Mouse (Mus musculus) thymus, adult 18-20 months (tissue): ENCODE data around the gene Wdfy1.

Experiments used
- DNase-seq, 2 experiments: peaks; one replicate each; pipeline ENCODE4 v3.0.0; 2022; ENCODE audit warnings: mixed read lengths in 2 of 2

The Wdfy1 gene

DNA sequence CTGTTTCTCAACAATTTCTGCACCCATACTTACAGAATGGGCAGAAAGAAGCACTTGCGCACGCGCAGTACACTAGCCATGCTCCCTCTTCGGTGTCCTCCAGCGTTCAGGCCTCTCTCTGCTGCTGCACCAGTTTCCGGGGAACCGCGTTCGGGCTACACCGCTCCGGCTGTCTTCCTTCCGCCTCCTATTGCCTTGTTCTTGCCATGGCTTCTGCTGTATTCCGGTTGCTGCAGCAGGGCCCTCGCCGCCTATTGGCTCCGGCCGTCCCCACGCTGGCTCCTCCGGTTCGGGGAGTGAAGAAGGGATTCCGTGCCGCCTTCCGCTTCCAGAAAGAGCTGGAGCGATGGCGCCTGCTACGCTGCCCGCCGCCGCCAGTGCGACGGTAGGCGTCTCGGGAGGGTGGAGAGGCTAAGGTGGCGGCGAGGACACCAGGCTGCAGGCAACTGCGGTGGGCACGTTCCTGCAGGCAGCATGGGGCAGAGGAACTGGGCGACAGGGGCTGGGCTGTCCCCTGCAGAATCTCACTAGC is at the start of gene Wdfy1, which contains the start of gene Mrpl44:
Wdfy1 (minus strand) TSS at position 217 of the 532 bp plus-strand sequence.
Mrpl44 (plus strand) TSS at position 92 of the 532 bp plus-strand sequence.
- peak; percentile 92 to 94 for DNase-seq

DNA sequence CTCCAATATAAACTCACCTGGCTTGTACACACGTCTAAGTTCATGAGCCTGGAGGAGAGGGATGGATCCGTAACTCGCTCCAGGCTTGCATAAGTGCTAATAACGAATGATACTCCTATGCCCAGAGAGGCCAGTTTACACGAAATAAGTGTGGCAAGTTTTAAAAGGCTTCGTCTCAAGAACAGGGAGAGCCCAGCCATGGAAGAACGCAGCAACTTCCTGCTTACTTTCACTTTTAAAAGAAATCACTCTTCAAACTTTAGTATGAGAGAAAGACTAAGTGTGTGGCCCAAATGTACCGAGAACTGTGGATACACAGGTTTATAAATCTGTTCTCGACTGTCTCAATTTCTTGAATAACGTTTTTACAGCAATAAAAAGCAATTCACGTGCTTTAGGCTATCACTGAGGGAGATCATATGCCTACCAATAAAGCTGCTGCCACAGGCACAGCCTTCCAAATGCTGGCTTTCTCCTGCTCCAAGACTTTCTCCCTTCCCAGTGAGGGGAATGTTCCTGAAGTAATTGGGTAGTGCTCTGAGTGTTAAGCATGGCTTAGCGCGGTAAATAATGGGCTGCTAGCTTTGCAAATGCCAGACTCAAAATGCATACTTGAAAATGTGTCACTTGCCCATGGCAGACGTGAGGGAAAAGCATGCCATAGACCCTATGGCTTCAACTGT is 48.1 kb upstream of the Wdfy1 start:
- no peak for DNase-seq

DNA sequence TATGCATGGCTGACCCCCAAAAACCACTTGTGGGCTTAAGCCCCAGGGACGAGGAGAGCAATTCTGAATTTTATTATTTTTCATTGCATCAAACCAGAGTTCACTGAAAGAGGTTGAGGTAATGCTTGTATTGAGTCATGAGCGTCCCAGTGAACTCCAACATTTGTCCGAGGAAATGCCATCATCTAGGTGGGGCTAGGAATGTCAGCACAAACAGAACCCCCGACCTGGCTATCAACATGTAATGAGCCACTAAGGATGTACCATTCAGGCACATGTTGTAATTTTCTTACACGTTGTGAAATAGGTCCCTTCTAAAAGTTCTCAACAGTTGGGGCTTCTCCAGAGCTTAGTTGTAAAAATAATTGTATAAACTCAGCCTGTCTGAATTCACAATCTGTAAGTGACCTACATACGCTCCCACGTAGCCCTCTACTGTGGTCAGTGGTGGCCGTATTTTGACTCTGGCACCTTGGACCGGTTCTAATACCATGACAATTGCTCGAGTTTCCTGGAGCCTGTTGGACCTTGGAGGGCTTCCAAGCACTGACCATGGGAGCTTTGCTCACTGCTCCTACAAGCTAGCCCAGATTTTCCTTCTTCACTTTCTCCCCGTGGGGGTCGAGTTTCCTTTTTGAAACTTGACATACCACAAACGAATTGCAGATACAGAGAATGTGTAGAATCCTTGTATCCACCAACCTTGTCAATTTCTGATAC is 47.0 kb upstream of the Wdfy1 start:
- DNase-seq, result no peak

DNA sequence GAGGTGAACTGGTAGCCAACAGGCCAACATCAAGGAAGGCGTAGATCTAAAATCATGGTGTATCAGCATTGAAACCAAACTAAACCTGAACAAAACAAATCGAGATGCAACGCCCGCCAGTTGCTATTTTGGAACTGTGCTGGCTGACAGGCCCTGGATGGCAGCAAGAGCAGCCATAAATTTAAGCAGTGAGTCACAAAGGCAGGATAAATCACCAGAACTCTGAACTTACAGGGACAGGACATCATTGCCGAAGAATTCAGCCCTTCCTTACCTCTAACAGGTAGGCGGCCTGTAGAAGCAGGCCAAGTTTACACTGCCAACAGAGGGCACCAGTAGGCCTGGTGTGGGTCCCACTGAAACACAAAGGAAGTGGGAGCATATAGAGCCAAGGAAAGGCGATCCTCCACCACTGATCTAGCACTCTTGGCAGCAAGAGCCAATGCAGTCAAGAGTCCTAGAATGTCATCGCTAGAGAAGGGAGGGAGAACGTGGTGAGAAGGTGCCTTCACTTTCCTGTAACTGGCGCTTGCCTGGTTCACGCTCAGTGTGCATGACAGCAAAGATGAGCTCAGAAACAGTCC is 43.4 kb upstream of the Wdfy1 start:
- DNase-seq, result no peak

DNA sequence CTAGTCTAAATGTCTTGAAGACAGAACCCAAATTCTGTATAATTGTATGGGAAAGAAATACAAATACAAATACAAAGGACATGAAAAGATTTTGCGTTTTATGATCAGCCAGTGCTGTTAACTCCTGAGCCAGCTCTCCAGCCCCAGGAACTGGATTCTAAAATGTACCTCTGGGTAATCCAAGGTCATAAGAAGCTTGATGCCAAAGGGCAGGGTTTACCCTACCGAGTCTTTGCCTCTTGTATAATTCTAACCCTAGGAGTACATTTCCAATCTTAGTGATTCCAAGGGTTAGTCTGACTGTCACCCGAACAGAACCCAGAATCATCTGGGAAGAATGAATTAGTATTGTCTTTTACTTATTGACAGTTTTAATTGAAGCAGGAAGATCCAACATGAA is 39.5 kb upstream of the Wdfy1 start:
- no peak for DNase-seq

DNA sequence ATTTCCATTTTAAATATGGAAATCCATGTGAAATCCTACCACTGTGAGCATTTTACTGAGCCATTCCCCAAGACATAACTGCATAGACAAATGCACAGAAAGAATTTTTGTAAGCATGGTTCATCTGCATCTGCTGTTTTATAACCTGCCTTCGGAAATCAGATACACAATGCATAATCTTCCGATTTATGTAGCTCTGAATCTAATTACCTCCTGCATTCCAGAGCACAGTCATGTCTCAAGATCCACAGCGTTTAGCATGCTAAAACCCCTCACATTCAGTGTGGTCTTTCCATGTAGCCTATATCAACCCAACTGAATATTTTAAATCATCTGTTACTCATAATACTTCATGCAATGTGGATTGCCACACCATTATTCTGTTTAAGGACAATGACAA is 33.5 kb upstream of the Wdfy1 start:
- no peak for DNase-seq

DNA sequence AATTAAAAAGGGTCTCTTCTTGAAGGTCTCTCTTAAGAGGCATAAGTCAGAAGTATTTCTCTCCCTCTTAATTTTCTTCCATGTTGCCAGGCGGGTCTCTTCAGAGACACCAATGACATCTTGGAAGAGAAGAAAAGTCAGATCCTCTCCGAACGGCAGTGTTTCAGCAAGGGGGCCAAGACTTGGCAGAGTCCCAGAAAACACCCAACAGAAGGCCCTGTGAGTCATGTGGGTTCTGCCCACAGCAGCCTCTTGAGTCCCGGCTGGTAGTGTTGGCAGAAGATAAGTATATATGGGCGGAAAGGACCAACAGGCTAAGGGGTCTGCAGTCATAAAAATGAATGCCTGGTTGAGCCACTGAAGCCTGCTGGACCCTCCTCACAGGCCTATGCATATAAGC is 30.9 kb upstream of the Wdfy1 start:
- no peak for DNase-seq

DNA sequence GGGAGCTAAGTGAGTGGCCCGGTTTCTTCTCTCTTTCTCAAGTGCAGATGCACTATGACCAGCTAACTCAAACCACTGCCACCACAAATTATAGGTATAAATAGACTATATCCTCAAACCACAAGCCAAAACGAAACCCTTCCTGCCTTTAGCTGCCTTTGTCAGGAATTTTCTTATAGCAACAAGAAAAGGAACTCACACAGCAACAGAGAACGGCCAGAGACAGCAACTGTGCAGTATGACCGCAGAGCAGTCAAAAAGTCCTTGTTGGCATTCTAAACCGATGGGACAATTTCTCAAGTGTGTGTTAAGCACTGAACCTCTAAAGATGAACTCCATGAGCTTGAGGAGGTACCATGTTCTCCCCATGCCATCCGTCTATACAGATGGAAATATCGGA is 27.7 kb upstream of the Wdfy1 start:
- DNase-seq, result no peak

DNA sequence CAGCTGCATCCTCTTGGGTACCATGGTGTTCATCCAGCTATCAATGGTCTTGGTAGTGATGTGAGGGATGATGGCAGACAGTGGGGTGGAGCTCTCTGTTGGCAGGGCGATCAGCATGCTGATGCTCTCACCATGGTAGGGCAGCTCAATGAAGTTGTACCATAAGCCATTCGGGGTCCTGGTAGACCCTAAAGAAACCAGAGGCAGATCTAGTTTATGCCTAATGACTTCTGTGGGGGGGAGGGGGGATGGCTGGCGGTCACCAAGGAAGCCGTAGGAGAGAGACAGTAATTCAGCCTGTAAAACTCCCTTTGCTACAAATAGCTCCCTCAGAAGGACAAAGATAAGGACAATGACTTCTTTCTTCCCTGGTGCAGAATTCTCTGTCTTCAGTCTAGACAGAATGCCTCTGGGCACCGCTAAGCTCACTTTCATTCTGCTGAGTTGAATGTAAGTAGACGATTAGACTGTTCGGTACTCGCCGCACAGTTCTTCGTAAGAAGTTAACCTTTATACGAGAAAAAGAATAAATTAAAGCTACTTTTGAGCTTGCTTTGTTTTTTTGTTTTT is 27.0 kb upstream of the Wdfy1 start:
- no peak for DNase-seq

DNA sequence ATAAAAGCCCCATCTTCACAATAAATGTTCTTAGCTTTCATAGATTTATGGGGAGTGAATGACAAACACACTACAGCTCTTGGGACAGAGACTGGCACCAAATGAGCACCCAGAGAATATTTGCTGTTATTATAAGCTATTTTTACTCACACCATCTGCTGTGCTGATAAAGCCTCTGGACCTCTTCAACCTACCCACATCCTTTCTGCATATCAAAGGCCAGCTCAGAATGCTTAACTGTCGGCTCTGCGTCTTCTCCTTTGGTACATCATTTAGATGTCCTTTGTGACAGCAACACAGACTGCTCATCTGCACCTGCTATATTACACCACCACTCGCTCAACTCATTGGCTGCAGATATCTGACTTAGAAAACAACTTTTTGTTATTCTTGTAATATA is 21.1 kb upstream of the Wdfy1 start:
- no peak for DNase-seq

DNA sequence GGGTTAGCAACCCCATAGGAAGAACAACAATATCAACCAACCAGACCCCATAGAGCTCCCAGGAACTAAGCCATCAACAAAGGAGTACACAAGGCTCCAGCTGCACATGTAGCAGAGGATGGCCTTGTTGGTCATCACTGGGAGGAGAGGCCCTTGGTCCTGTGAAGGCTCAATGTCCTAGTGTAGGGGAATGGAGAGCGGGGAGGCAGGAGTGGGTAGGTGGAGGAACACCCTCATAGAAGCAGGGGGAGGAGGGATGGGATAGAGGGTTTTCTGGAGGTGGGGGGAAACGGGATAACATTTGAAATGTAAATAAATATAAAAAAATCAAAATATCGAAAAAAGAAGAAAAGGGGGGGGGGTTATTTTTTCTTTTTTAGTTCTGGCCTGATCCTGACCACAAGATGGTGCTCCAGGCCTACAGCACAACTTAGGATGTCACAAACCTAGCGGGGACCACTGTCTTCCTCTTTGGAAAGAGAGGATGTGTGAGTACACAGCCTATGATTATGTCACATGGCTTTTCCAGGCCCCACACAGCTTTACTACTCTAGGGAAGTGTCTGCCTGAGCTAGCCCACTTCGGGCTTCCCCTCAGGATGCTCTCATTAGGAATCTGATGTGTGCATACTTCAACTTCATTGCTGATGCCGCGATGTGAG is 10.5 kb upstream of the Wdfy1 start:
- no peak for DNase-seq

DNA sequence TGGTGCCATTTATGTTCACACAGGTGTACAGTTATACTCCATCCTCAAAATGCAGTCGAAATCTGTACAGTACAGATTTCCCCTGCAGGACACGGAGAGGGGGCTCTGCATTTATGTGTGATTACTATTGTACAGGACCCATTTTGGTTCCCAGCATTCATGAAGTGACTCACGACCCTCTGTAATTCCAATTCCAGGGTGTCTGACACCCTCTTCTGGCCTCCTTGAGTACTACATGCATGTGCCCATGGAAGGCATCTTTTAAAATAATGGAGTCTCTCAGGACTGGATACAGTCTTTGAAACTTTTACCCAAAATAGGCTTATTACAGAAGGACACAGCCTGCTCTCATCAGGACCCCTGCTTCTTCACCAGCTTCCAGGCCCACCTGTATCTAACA is 6.5 kb upstream of the Wdfy1 start:
- no peak for DNase-seq

DNA sequence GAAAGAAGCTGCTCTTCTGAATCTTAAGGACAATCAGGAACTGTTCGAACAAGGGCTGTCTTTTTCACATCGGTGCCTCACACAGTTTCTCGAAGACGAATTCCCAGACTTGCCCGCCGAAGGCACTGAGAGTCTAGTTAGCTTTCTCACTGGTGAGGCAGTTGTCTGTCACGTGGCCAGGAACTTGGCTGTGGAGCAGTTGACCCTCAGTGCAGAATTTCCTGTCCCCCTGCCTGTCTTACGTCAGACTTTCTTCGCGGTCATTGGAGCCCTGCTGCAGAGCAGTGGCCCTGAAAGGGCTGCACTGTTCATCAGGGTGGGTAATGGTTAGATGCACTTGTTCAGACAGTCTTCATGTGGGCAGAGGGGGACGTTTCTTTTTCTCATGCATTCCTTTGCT is 2.1 kb upstream of the Wdfy1 start:
- DNase-seq, result no peak

DNA sequence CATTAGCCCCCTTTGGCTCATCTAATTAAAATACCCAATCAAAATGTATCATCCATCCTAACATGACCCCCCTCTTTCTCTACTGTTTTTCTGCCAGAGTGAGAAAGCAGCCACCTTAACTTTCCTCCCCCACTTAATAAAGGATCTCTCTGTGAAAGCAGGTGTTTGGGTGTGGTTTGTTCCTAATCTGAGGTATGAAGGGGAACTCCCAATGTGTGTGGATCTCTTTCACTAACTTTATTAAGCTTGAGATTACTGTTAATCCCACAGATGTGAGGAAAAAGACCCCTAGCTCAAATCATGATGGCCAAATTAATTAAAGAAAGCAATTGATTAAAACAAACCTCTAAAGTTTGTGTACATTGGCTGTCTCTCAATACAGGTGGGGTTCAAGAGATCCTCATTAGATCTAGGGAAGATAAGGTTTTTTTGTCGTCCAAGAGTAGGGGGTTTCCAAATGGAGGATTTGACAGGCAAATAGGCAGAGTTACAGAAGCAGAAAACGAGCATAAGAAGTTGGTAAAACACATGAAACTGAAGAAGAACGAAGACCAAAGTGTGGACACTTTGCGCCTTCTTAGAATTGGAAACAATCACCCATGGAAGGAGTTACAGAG is 1.7 kb downstream of the Wdfy1 start:
- no peak for DNase-seq

DNA sequence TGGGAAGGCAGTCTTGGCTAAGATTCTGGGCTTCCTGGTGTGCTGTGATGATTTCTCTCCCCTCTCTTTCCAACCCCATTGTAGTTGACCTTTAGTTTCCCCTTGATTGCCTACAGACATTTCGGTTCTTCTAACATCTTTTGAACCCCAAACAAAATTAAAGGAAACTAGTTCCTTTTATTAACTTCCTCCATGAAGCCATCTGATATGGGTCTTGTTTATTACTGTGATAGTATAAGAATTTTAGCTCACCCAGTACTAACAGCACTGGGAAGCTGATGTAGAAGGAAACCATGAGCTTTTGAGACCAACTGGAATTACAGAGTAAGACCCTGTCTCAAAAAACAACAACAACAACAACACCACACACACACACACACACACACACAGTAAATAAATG is 7.7 kb downstream of the Wdfy1 start:
- DNase-seq, result no peak

DNA sequence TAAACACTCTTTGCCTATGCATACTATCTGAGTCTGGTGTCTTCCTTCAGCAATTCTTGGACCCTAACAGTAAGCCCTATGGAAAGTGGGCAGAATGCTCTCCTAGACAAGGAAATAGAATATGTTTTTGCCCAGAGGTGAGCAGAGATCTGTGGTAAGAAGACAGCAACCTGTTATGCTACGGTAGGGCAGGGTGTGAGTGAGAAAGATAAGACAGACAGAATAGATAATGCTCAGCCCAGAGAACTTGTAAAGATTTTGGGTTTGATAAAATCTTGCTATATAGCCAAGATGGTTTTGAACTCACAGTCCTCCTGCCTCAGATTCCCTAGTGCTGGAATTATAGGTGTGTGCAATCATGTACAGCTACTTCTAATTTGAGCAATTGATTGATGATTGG is 11.5 kb downstream of the Wdfy1 start:
- DNase-seq, result no peak

DNA sequence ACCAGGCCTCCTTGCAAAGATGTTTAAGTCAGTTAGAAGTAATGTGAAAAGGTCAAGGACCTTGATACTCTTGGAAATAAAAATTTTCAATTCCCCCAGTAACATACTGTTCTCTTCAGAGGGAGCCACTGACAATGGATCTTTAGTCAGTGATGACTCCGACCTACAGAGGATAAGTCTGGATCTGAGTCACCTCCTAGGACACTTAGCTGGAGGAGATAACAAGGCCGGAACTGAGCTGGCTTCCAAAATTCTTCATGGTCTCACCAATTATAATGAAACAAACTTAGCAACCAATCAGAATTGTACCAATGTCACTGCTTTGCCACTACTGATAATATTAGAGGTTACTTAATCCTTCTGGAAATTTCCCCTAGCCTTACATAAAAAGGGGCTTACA is 11.9 kb downstream of the Wdfy1 start:
- DNase-seq, result no peak

DNA sequence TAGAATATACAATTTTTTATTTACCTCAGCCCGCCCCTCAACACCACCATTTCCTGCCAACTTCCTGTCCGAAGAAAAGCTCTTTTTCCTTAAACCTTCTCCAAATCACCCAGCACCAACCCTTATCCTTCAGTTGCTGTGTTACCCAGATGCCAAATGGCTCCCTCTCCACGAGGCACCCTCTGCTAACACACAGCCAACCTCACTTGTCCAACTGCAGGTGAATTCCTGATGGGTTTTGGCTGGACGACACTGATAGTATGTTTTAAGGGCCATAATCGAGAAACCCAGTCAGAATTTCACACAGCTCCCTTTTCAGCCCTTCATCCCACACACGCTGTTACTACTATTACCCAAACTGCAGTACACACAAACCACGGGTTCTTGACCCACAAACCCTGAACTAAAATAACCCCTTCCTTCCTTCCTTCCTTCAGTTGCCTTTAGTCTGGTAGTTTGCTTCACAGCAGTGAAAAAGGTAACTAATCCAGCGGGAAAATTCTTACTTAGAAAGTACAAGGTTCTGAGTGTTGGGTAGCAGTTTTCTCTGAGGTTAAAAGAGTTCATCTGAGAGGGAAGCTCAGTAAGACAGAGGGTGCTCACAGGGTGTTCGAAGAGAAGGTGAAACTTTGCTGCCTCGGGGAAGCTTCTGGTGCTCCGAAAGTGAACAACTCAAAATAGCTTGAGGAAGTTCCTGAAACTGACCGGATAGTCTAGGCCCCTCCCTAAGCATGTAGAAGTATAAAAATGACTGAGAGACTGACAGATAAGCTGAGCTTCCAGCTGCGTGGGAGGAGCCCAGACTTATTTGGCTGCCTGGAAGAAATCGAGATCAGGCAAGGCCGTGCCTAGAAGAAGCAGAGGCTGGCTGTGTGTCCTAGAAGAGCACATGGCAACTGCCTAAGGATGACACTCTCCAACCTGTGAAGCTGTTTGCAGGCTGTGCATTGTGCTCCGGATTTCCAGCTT is 13.4 kb downstream of the Wdfy1 start:
- DNase-seq, result no peak

DNA sequence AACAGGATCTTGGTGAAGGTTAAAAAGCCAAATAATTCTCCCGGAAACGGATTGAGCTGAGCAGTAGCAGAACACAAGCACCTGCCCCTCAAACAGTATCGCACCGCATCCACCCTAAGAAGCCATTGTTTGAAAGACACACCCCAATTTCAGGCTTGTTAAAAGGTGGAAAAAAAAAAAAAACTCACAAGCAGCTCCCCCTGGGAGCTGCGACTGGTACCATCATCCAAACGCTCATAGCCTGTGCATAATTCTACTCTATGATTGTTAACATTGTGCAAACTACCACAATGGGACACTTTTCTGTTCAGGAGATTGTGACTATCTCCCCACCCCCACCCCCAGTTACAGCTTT is 14.0 kb downstream of the Wdfy1 start:
- no peak for DNase-seq

DNA sequence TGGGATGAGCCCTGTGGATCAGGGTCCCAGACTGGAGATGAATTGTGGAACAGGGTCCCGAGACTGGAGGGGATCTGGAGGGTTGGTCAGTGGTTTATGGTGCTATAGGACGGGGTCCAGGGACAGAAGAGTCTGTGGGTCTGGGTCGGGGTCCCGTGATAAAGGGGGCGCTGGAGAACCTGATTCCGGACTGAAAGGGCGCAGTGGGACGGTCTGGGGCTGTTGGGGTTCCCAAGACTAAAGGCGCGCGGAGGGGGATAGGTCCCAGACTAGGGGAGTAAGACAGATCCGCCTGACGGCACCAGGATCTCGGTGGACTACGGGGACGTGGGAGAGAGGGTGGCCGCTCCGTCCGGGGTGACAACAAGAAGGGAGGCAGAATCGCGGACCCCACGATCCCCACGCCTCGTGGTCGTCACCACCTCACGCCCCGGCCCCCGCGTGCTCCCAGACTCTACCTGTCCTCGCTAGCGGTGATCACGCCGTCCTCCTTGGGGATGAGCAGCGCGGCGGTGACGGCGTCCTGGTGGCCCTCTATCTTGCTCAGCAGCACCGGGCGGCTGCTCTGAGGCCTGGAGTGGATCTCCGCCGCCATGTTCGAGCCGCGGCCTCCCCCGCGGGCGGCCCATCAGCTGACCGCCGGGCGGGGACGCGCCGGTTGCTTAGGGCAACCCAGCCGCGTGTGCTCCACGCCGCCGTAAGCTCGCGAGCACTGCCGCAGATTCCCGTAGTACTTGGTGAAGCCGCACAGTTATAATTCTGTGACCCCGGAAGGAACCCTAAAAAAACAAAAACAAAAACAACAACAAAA is 14.6 kb downstream of the Wdfy1 start:
- DNase-seq, result peak; percentile 47 to 55

DNA sequence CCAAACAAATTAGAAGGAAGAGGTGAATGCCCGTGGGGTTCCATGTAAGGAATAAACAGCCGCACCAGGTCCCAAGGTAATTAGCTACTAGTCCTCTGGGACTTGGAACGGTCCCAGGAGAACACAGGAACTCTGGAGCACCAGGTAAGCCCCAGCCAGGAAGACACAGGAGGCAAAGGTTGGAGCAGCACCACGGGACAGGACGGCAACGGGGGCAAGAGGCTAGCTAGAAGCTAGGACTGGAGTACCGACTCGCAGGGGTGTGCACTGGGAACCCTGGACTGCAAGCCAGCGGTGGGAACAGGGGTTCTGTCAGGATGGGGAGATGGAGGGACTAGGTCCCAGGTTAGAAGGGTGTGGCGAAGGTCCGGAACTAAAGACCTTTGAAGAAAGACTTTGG is 15.3 kb downstream of the Wdfy1 start:
- DNase-seq, result no peak
